Comparison of ENCODE assay signal across 18 mouse cellular contexts in the genomic region with DNA sequence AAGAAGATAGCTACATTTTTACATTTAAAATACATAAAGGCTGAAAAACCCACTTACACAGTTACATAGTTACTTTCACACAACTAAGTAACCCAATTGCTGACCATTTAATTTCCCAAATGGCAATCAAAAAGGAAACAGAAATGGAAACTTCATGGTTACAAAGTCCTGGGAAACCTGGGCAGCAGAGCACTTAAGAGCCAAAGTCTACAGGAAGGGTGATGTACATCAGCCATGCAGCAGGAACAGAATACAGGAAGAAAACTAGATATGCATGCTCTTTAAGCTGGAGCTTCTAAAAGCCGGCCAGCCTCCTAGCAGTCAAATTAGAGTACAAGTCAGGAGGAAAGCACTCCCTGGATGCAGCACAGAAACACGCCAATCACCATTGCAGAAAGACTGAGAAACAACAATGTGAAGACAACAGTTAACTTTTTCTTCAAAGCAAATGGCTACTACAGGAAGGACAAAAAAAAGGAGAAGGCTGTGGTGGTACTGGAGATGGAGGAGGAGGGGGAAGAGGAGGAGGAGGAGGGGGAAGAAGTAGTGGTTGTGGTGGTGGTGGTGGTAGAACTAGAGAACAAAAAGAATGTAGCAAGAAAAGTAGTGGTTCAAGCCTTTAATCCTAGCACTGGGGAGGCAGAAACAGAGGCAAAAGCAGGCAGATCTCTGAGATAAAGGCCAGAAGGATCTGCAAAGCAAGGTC. TPM values are rescaled to one million over a fixed set of nuclear protein-coding genes. Genes with fewer than 3 reads are reported as not detected.
A peak's percentile ranks its signal among the peaks of the same experiment; 100 is the strongest.
DNase-seq lines count a peak whose midpoint lies in the region; ATAC-seq and TF ChIP-seq lines count a peak whose summit lies in the region.
"Had no signal": no experiment of that assay in that cellular context is flagged by ENCODE, and none has a peak within 500 bp of the region (broad histone marks: within the 10 kb centered on the region; RNA-seq: fewer than 3 reads in every experiment).

No protein-coding gene starts in this region.

- H3K4me1 ChIP-seq in heart, embryonic 15.5 days (replicated peaks) = peaks cover 37% of the 10 kb centered on the region
- H3K4me1 ChIP-seq in MEL (ENCODE audit: control insufficient read depth in 1 of 2, insufficient read depth in 2 of 2, low read length in 2 of 2) = peaks cover 23 to 36% of the 10 kb centered on the region in 2 experiments
- H3K4me1 ChIP-seq in intestine, embryonic 16.5 days (ENCODE audit: control insufficient read depth, insufficient read depth, low read length) = peaks cover 21% of the 10 kb centered on the region
- peaks cover 16% of the 10 kb centered on the region for H3K4me1 ChIP-seq in liver, postnatal 0 days (ENCODE audit: insufficient read depth)

- H3K27ac ChIP-seq in heart, embryonic 15.5 days = peak overlapping the region; percentile 19; the same call in 1 of the 2 replicates
- no peak overlapping the region for H3K27ac ChIP-seq in MEL (ENCODE audit: control insufficient read depth, low read depth, low read length)
- peak overlapping the region; percentile 25 for H3K27ac ChIP-seq in intestine, embryonic 16.5 days (ENCODE audit: low read length)
- peak overlapping the region; percentile 48; the same call in 1 of the 2 replicates for H3K27ac ChIP-seq in liver, postnatal 0 days (ENCODE audit: low read depth)
- H3K27ac ChIP-seq: limb, embryonic 13.5 days; midbrain, embryonic 15.5 days; stomach, postnatal 0 days had no signal

- no peak for TF ChIP-seq RAD21 in MEL (IDR thresholded peaks at IDR 0.05; ENCODE audit: low read depth, low read length)

- H3K9me3 ChIP-seq in heart, embryonic 15.5 days (replicated peaks) = no peaks in the 10 kb centered on the region
- H3K9me3 ChIP-seq in MEL (replicated peaks; ENCODE audit: insufficient read depth, low read length) = no peaks in the 10 kb centered on the region
- H3K9me3 ChIP-seq in intestine, embryonic 16.5 days (ENCODE audit: control insufficient read depth, low read length) = no peaks in the 10 kb centered on the region
- H3K9me3 ChIP-seq in liver, postnatal 0 days (ENCODE audit: low read length) = no peaks in the 10 kb centered on the region
- H3K9me3 ChIP-seq: limb, embryonic 13.5 days; midbrain, embryonic 15.5 days had no signal

- TF ChIP-seq EP300 in MEL (IDR thresholded peaks at IDR 0.05; ENCODE audit: low read depth in 1 of 2, low read length in 2 of 2) = no peak
- TF ChIP-seq EP300 in liver, postnatal 0 days (IDR thresholded peaks at IDR 0.05; ENCODE audit: low read depth) = no peak

- no peaks in the 10 kb centered on the region for H3K27me3 ChIP-seq in heart, embryonic 15.5 days
- no peaks in the 10 kb centered on the region for H3K27me3 ChIP-seq in MEL (ENCODE audit: control insufficient read depth in 1 of 2, insufficient read depth in 2 of 2, low read length in 2 of 2)
- no peaks in the 10 kb centered on the region for H3K27me3 ChIP-seq in intestine, embryonic 16.5 days (replicated peaks; ENCODE audit: control insufficient read depth, insufficient read depth, low read length)
- no peaks in the 10 kb centered on the region for H3K27me3 ChIP-seq in liver, postnatal 0 days (ENCODE audit: insufficient read depth, low read length)
- H3K27me3 ChIP-seq: limb, embryonic 13.5 days; midbrain, embryonic 15.5 days had no signal

- no peak overlapping the region for H3K9ac ChIP-seq in heart, embryonic 15.5 days
- H3K9ac ChIP-seq in MEL (ENCODE audit: control insufficient read depth, low read depth, low read length, poor library complexity, severe bottlenecking) = no peak overlapping the region
- no peak overlapping the region for H3K9ac ChIP-seq in intestine, embryonic 16.5 days (ENCODE audit: low read depth, low read length)
- H3K9ac ChIP-seq in liver, postnatal 0 days (replicated peaks) = no peak overlapping the region
- H3K9ac ChIP-seq: limb, embryonic 13.5 days; midbrain, embryonic 15.5 days had no signal

- no peak overlapping the region for H3K4me3 ChIP-seq in heart, embryonic 15.5 days
- no peak overlapping the region for H3K4me3 ChIP-seq in MEL (ENCODE audit: control insufficient read depth in 1 of 2, insufficient read depth in 1 of 2, low read depth in 2 of 2, low read length in 2 of 2)
- no peak overlapping the region for H3K4me3 ChIP-seq in intestine, embryonic 16.5 days (ENCODE audit: low read length)
- no peak overlapping the region for H3K4me3 ChIP-seq in liver, postnatal 0 days (ENCODE audit: low read depth, low read length)
- H3K4me3 ChIP-seq: limb, embryonic 13.5 days; midbrain, embryonic 15.5 days had no signal

- no peak for TF ChIP-seq POLR2A in MEL (IDR thresholded peaks at IDR 0.05; ENCODE audit: control insufficient read depth in 1 of 2, insufficient read depth in 1 of 2, low read depth in 1 of 2, low read length in 2 of 2, poor library complexity in 1 of 2)

- no peak for DNase-seq in heart, adult 11 months
- no peak for DNase-seq in MEL (ENCODE audit: low read depth, low spot score)
- DNase-seq in liver, postnatal 0 days = no peak
- DNase-seq in ovary, adult 18-20 months (ENCODE audit: low spot score) = no peak
- DNase-seq in thymus, postnatal 25 days = no peak
- DNase-seq in urinary bladder, postnatal 4 days (ENCODE audit: low spot score in 2 of 2) = no peak
- DNase-seq: adrenal gland, adult 8-10 months; B cell, adult 2 months; cerebellum, adult 18-20 months; heart, postnatal 4 days; lung, postnatal 36 days; thymus, postnatal 36 days had no signal

- no peak for ATAC-seq in heart, embryonic 15.5 days (replicated peaks; ENCODE audit: insufficient number of reproducible peaks, insufficient read depth, low FRiP score, low read depth)
- ATAC-seq in intestine, embryonic 16.5 days = peak; percentile 76; the same call in 1 of the 2 replicates
- no peak for ATAC-seq in liver, postnatal 0 days
- ATAC-seq: forebrain, embryonic 16.5 days; midbrain, embryonic 15.5 days had no signal

- H3K79me2 ChIP-seq in MEL (ENCODE audit: control insufficient read depth, insufficient read depth, low read length, poor library complexity) = peaks cover 11% of the 10 kb centered on the region

- no peak for TF ChIP-seq CTCF in MEL (IDR thresholded peaks at IDR 0.05 in 2 of 3, conservative IDR thresholded peaks at IDR 0.05 in 1 of 3; ENCODE audit: control insufficient read depth in 1 of 3, insufficient read depth in 1 of 3, low read depth in 2 of 3, low read length in 3 of 3, poor library complexity in 1 of 3, severe bottlenecking in 1 of 3)
- TF ChIP-seq CTCF in liver, postnatal 0 days (IDR thresholded peaks at IDR 0.05; ENCODE audit: low read depth) = no peak

- H3K36me3 ChIP-seq in heart, embryonic 15.5 days = 0 out of 2 replicates have a peak, but pooled peaks cover 3% of the 10 kb centered on the region
- H3K36me3 ChIP-seq in MEL (ENCODE audit: control insufficient read depth in 1 of 2, insufficient read depth in 2 of 2, low read length in 2 of 2) = peaks cover 8 to 30% of the 10 kb centered on the region in 2 experiments; a peak in 3 of 4 replicates
- H3K36me3 ChIP-seq in intestine, embryonic 16.5 days (ENCODE audit: control insufficient read depth, insufficient read depth, low read length) = peaks cover 4% of the 10 kb centered on the region; the same call in 1 of the 2 replicates
- H3K36me3 ChIP-seq in liver, postnatal 0 days (replicated peaks; ENCODE audit: insufficient read depth, low read length) = peaks cover 16% of the 10 kb centered on the region

- H3K4me2 ChIP-seq in heart, embryonic 15.5 days = no peak overlapping the region
- peak overlapping the region; percentile 21; the same call in 1 of the 2 replicates for H3K4me2 ChIP-seq in intestine, embryonic 16.5 days (ENCODE audit: low read depth, low read length)
- no peak overlapping the region; the same call in 1 of the 2 replicates for H3K4me2 ChIP-seq in liver, postnatal 0 days (ENCODE audit: low read depth, low read length)
- H3K4me2 ChIP-seq: limb, embryonic 13.5 days; midbrain, embryonic 15.5 days had no signal

- WGBS in heart, embryonic 15.5 days = 51% methylated on average over 2 of the region's 2 CpGs
- 52% methylated on average over 2 of the region's 2 CpGs for WGBS in intestine, embryonic 16.5 days
- 40% methylated on average over 2 of the region's 2 CpGs for WGBS in liver, postnatal 0 days (ENCODE audit: insufficient replicate concordance)

TF ChIP-seq in MEL, 35 proteins besides CTCF, POLR2A, EP300 and RAD21:
- 0 out of 2 replicates have a peak, but pooled peaks have one; percentile 0 for TF ChIP-seq CHD1 (IDR thresholded peaks at IDR 0.05; ENCODE audit: low read depth, low read length)
- TF ChIP-seq BHLHE40 (IDR thresholded peaks at IDR 0.05; ENCODE audit: borderline replicate concordance, low read depth, low read length) = no peak

RNA-seq across cellular contexts. Expression of a gene that starts 11.0 kb away (rescaled TPM):
- 55.7 and 58.2 TPM in 2 replicates for polyA plus RNA-seq in heart, embryonic 15.5 days (2015; fragmentation: Nextera tagmentation; extraction: Ambion mirVana)
- 20.0 and 24.5 TPM in 2 replicates for total RNA-seq in MEL (2012; rRNA removed)
- 10 to 100 TPM; 21.8 to 70.7 TPM for polyA plus RNA-seq in MEL (2012; ENCODE audit: insufficient read depth in 1 of 2, insufficient read length in 2 of 2, low read depth in 1 of 2, low replicate concordance in 2 of 2, missing spikeins in 1 of 2)
- 50.6 and 50.9 TPM in 2 replicates for polyA plus RNA-seq in intestine, embryonic 16.5 days (2015; fragmentation: Nextera tagmentation; extraction: Ambion mirVana)
- 21.7 and 23.6 TPM in 2 replicates for polyA plus RNA-seq in liver, postnatal 0 days (2015; fragmentation: Nextera tagmentation; extraction: Ambion mirVana)

RNA-seq across cellular contexts. Expression of a gene that starts 29.9 kb away (rescaled TPM):
- 9.5 and 11.0 TPM in 2 replicates for polyA plus RNA-seq in heart, embryonic 15.5 days (2015; fragmentation: Nextera tagmentation; extraction: Ambion mirVana)
- 16.5 and 18.1 TPM in 2 replicates for total RNA-seq in MEL (2012; rRNA removed)
- polyA plus RNA-seq in MEL (2012; ENCODE audit: insufficient read depth in 1 of 2, insufficient read length in 2 of 2, low read depth in 1 of 2, low replicate concordance in 2 of 2, missing spikeins in 1 of 2) = 10 to 100 TPM in 1 of 2 experiments, not detected in 1; 12.0 TPM
- 16.3 and 16.7 TPM in 2 replicates for polyA plus RNA-seq in intestine, embryonic 16.5 days (2015; fragmentation: Nextera tagmentation; extraction: Ambion mirVana)
- 3.6 and 4.1 TPM in 2 replicates for polyA plus RNA-seq in liver, postnatal 0 days (2015; fragmentation: Nextera tagmentation; extraction: Ambion mirVana)
